Mouse (Mus musculus) cerebellum, adult (tissue): Measurements from ENCODE around the gene Ncoa1.
A peak's percentile ranks its signal among the peaks of the same experiment; 100 is the strongest.

Experiments used
- ATAC-seq: cut with Nextera tagmentation; 2 replicates; pipeline ENCODE4 v1.9.2; 2017; ENCODE audit warnings: mild to moderate bottlenecking, moderate library complexity, mixed read lengths; ENCODE audit not compliant: insufficient number of reproducible peaks, low FRiP score, low TSS enrichment

Gene Ncoa1

GRCm38 (mm10) chr12:4476832-4477671, at the start of gene Ncoa1:
Gene Ncoa1 (minus strand): TSS chr12:4477182.
- peak; percentile 69 for ATAC-seq

DNA sequence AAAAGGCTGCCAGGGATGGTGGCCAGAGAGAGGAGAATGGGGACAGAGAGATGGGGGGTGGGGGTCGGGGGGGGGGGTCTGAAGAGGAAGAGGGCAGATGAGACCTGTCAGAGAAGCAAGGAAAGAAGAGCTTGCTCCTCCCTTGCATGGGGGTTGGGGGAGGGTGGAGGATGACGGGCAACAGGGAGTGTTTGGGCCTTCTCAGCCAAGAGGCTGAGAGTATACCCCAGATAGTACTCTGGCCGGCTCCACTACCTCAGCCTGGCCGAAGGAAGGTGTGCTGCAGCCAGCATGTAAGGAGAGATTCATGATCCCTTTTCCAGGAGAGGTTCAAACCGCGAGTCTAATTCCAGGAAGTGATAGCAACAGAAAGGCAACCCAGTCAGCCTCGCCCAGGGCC, 47.6 kb upstream of the Ncoa1 start:
- ATAC-seq, result no peak

DNA sequence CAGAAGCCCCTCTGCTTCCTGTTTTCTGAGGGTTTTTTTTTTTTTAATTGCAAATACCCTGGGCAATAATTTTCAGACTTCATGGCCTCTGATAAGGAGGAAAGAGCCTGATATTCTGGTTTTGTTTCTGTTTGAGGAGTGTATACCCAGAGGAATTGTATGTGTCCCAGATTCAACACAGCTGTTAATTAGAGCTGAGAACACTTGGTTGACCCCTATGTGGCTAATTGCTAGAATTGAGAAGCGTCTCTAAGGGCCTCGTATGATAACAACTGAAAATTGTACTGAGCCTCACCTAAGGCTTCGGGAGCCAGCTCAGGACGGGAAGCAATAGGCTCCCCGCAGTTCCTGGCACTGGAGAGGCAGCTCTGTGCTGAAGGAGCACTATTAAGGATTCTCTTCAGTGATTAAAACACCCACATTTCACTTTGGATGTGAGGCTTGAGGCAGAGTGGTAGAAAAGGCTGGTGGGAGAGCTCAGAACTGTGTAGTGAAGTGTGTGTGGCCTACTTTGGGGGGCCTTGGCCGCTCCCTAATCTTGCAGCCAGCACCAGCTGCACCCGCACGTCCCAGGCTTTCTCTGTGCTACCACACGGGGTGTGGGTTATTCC, 46.8 kb upstream of the Ncoa1 start:
- no peak for ATAC-seq

DNA sequence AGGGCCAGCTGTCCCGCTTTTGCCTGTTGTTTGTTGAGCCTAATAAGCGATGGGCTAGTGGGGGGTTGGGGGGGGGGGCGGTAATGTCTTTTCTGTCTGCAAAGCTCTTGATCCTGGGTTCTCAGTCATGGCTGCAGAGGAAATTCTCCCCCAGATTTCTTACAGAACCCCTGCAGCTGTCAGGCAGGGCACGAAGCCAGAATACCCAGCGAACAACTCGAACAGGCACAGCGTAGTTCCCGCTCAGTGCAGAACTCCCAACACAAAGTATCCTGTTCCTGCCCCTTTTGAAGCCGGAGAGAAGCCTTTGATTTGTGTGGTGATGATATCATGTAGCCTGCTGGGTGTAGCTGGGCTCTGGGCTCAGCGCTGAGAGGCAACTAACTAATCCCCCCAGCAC, 46.2 kb upstream of the Ncoa1 start:
- ATAC-seq, result 0 out of 2 replicates have a peak, but pooled peaks have one; percentile 20

GRCm38 (mm10) chr12:4518957-4519356, 42.0 kb upstream of the Ncoa1 start:
- ATAC-seq, result no peak

- ATAC-seq, result no peak
These were observed 32.6 kb upstream of the Ncoa1 start for GRCm38 (mm10) chr12:4509591-4510061.

GRCm38 (mm10) chr12:4508182-4508581, 31.2 kb upstream of the Ncoa1 start:
- ATAC-seq, result no peak

DNA sequence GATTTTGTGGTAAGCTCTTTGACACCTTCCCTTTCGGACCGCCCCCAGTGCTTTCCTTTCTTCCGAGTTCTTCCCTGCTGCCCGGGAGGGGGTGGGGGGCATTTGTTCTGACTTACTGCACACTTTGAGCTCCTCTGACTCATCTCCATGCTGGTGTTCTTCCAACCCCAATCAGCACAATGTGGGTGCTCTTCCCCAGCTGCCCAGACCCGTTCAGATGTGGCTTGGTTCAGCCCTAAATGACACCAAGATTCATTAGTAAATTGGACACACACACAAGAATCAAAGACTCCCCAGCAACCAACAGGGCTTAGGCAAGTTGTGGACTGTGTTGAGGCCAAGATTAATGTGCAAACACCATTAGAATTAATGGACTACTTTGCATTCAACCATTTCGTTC, 30.5 kb upstream of the Ncoa1 start:
- ATAC-seq, result peak; percentile 45; the same call in 1 of the 2 replicates

GRCm38 (mm10) chr12:4506810-4507430, 29.9 kb upstream of the Ncoa1 start:
- ATAC-seq, result no peak

- ATAC-seq, result no peak
These were observed 28.3 kb upstream of the Ncoa1 start for GRCm38 (mm10) chr12:4505298-4505697.

DNA sequence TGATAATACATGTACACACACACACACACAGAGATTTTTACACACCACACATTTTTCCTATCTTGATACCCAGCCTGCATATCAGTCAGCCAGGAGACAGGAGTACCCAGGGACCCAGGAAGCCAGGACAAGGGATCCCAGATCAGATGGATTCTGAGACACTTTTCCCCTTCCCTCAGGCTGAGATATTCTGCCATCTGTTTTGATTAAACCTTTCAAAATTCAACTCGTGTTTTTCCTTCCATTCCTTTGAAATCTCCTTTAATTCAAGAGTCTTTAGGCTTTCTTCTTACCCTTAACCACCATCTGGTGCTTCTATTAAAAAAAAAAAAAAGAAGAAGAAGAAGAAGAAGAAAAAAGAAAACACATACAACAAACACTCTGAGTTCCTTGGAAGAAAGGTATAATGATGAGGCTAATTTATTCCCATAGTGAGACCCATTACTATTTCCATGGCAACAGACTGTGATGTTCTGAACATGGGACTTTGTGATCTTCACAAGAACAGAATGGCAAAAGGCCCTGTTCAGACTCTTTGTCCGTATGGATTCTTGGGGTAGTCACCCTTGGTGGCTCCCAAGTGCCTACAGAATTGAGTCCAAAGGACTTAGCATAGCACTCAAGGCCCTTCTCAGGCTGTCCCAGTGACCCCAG, 26.8 kb upstream of the Ncoa1 start:
- ATAC-seq, result no peak

DNA sequence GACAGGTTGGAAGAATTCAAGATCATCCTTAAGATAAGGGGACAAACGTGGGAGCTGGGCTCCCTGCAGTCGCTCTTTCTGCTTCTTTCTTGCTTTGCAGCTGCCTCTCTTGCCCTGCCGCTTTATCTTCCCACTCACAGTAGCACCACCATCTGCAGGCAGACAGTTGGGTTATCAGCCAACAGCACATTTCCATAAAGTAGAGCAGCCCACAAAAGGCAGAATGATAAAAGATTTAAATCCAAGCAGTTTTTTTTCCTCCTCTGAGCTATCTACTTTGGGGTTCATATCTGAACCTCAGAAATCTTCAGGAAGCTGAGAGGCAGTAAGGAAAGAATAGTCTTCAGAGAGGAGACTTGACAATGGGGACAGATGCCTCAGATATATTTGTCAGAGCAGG, 24.9 kb upstream of the Ncoa1 start:
- ATAC-seq, result no peak

GRCm38 (mm10) chr12:4500516-4500915, 23.5 kb upstream of the Ncoa1 start:
- ATAC-seq, result no peak

DNA sequence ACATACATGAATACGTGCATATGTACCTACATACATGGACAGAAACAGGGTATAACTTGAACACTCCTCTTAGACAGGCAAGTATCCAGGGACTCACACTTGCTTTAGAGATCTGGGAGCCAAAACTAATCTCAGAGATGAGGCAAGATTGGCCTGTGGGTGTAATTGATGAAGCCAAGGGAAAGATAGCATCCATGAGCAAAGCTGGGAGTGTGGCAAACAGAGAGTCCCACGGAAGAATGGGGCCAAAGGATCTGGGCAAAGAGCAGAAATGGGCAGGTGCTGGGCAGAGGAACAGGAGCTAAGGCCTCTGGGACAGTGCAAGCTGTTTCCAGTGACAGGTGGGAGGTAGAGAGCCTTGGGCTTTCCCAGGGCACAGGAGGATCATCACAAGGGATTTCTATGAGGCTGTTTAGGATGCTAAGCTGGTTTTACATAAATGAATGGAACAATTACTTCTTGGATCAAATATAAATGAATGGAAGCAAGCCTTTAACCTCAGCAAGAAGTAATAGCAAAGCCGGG, 22.7 kb upstream of the Ncoa1 start:
- no peak for ATAC-seq

GRCm38 (mm10) chr12:4488411-4488810, 11.4 kb upstream of the Ncoa1 start:
- no peak for ATAC-seq

DNA sequence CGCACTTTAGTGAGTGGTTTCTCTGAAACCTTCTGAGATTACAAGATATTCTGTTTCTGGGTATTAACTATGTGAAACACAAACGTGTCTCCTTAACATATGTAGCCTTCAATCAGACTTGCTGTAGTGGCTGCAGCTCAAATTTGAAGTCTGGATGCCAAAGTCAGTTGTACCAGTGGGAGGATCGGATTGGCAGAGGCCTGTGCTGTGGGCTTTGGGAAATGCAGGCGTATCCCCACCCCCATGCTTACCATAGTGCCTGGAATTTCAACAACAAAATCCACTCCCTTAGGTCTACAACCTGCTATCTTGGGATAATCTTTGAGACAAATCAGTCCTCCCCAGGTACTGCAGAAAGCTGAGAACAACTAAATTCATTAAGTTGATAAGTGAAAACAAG, 6.4 kb upstream of the Ncoa1 start:
- no peak for ATAC-seq

- ATAC-seq, result no peak
These were observed 4.7 kb upstream of the Ncoa1 start for GRCm38 (mm10) chr12:4481687-4482086.

- ATAC-seq, result no peak
These were observed 3.3 kb upstream of the Ncoa1 start for GRCm38 (mm10) chr12:4480250-4480649.

GRCm38 (mm10) chr12:4479171-4479881, 2.3 kb upstream of the Ncoa1 start:
- no peak for ATAC-seq
